Mouse (Mus musculus): Measurements from ENCODE around the gene Abr. TPM values are rescaled to one million over a fixed set of nuclear protein-coding genes. Genes with fewer than 3 reads are reported as not detected.
A peak's percentile ranks its signal among the peaks of the same experiment; 100 is the strongest.

Gene Abr
- polyA plus RNA-seq, 1 experiment from 2014 or later, result 23.9 TPM

DNA sequence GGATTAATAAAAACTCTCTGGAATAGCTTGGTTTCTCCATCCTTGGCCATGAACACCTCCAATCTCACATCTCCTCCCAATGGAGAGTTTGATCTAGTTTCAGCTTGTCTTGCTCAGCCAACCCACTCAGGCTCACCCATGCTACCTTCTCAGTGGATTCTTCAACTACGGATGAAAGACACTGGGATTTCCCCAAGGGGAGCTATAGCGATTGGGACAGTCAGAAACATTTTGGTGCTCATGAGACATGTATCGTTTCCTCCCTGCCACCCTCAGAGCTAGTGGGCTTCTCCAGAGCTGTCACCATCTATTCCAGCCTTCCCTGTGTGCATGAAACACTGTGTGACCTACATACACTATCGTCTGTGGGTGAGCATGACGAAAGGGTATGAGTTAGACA is 160.4 kb downstream of the Abr start:
- no peak for DNase-seq (ENCODE audit: low spot score)

DNA sequence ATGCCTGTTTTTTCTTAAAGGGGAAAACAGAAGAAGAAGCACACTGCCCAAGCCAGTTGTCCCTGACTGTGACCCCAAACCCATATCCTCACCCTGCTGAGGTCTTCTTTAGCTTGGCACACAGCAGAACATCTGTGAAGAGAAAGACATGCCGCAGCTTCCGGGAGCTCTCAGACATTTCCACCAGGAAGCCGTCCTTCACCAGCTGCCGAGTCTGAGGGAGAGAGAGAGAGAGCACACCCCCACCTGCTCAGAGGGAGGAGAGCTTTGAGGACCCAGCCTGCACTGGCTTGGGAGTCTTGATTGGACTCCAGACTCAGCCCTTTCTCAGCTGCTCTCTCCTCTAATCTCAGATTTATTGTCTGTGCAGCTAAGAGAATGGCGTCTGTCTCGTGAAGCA is 160.9 kb downstream of the Abr start:
- DNase-seq (ENCODE audit: low spot score), result peak; percentile 57

- no peak for DNase-seq (ENCODE audit: low spot score)
Measured at GRCm38 (mm10) chr11:76459489-76459888, 162.6 kb downstream of the Abr start.

- DNase-seq (ENCODE audit: low spot score), result no peak
Measured at GRCm38 (mm10) chr11:76458730-76459129, 163.4 kb downstream of the Abr start.

GRCm38 (mm10) chr11:76456897-76457296 is 165.2 kb downstream of the Abr start:
- peak; percentile 64 for DNase-seq (ENCODE audit: low spot score)

DNA sequence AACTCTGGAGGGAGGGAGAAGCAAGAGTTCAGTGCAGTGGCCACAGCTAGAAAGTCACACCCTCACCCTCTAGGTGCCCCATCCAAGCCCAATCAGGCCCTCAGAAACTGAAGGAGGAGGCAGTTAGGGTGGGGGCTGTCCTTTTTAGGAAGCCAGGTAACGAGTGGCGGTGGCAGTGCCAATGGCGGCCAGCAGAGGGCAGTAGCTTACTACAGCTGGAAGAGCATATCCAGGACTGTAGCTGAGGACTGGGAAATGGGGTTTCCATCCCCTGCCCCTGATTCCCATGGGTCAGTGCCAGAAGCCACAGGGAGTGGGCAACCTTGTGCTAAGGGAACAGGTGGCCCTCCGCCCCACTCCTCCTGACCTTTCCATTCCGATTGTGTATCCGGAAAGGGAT is 165.9 kb downstream of the Abr start:
- DNase-seq (ENCODE audit: low spot score), result peak; percentile 85

GRCm38 (mm10) chr11:76454492-76454891 is 167.6 kb downstream of the Abr start:
- peak; percentile 73 for DNase-seq (ENCODE audit: low spot score)

DNA sequence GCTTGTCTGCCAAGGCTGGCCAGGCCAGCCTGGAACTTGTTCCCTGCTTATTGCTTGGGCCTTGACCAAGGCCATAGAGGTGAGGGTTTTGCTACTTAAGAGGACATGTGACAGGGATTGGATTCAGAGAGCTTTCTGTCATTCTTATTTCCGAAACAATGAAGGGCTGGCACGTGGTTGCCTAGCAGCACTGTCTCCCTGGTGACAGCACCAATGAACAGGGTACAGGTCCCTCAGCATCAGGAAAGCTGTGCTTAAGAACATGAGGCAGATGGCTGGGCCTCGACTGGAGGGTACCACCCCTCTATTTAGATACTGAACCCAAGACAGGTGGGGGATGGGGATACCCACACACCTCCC is 171.9 kb downstream of the Abr start:
- no peak for DNase-seq (ENCODE audit: low spot score)

DNA sequence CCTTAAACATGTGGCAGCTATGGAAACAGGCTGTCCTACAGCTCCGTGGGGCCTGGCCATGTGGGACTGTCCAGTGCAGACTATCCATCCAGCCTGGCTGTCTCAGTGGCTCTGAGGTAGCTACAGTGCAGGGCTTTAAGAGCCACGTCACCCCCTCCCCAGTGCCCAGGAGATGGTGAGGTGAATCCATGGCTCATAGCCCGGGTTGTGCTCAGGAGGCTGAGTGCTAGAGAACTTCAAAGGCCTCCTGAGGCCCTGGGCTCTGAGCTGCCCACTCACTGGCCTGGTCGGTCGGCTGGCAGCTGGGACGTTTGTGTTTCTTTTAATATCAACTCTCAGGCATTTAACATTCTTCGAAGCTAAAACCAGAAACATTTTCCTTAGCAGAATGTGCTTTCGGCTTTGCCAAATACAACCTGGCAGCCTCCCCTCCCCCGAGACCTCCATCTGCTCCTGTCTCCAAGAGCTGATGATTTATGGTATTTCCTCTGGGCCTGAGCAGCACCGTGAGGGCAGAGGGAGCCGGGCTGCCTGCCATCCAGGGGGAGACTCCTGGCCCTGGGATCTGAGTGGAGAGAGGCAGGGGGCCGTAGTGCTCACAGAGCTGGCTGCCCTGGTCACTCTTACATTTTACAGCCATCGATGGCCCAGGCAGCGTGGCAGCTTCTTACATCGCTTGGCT is 172.5 kb downstream of the Abr start:
- no peak for DNase-seq (ENCODE audit: low spot score)

DNA sequence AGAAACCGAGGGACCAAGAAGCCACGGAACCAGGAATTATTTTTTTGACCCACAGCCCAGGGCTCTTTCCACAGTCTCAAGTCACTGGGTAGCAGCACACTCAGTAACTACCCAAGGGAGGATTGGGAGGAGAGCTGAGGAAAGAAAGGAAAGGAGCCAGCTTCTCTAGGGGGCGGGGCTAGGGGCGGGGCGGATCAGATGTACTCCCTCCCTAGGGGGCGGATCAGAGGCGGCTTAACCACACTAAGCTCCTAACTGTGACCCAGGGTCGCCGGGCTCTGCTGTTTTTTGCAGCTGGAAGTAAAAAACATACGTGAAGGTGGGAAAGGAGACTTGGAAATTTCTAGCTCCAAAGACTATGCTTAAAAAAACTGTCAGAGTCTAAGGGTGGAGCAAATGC is 175.9 kb downstream of the Abr start:
- DNase-seq (ENCODE audit: low spot score), result peak; percentile 42

GRCm38 (mm10) chr11:76445459-76445858 is 176.7 kb downstream of the Abr start:
- DNase-seq (ENCODE audit: low spot score), result no peak

- DNase-seq (ENCODE audit: low spot score), result no peak
Measured at GRCm38 (mm10) chr11:76439666-76440065, 182.4 kb downstream of the Abr start.

GRCm38 (mm10) chr11:76436864-76437437 is 185.2 kb downstream of the Abr start:
- DNase-seq (ENCODE audit: low spot score), result no peak

DNA sequence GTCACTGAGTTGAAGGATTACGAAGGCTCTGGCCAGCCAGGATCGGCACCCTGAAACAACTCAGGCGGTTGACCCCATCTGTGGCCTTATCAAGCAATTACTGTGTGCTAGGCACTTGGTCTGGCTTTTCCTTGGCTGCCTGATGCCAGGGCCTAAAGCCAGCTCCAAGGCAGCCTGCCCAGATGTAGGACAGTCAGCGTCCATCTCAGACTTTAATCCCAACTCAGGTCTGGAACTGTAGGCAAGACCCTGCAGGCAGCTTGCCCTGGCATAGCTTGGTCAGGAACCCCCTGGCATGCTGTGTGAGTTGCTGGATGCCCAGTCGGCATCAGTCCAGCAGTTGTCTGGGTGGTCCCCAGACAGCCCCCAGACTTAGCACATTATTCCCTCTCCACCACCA is 186.1 kb downstream of the Abr start:
- no peak for DNase-seq (ENCODE audit: low spot score)

- DNase-seq (ENCODE audit: low spot score), result no peak
Measured at GRCm38 (mm10) chr11:76429966-76430631, 192.0 kb downstream of the Abr start.

GRCm38 (mm10) chr11:76429556-76429955 is 192.6 kb downstream of the Abr start:
- no peak for DNase-seq (ENCODE audit: low spot score)

DNA sequence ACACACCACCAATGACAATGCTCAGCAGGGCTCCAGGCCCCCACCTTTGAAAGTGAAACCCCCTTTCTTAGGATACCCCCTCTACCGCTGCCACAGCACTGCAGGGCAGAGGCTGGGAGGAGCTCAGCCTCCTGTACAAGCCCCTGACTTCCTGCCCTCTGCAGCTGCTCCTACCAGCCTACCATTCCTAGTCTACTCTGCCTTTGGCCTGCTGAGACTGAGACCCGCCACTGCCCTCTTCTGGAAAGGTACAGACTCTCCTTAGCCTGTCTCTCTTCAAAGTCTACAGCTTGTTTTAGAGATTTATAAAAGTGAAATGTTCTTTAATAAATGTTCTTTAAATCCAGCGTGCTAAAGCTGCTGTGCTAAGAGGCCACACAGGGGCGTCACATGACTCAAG is 193.1 kb downstream of the Abr start:
- DNase-seq (ENCODE audit: low spot score), result peak; percentile 87

DNA sequence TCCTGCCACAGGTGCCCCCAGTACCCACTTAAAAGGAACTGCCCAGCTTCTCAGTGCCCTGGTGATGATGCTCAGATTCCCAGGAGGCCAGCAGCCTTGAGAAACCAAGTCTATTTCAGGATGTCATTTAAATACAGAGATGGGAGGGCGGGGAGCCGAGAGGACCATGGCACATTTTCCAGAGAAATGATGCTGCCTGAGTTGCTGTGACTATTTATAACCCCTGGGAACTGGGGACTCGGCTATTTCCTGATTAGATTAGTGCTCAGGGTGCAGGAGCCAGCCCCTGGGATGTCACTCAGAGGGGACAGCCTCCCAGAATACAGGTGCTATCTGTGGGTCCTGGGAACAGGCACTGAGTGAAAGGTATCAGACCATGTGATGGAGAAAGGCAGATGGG is 194.3 kb downstream of the Abr start:
- no peak for DNase-seq (ENCODE audit: low spot score)

DNA sequence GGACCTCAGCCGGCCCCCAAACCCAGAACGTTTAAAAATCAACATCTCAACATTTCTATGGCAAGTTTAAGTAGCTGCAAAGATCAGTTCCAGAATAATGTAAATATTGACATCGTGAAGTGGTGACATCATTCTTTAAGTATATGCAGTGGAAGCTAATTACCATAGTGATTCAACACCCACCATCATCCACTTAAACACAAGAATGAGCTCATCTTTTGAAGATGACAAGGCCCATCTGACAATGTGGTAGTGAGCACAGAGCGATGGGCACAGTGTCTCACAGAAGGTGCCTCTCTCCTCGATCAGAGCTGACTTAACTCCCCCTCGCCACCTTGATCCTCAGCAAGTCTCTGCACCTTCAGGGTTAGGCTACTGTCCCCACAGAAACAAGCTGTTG is 196.4 kb downstream of the Abr start:
- DNase-seq (ENCODE audit: low spot score), result no peak

DNA sequence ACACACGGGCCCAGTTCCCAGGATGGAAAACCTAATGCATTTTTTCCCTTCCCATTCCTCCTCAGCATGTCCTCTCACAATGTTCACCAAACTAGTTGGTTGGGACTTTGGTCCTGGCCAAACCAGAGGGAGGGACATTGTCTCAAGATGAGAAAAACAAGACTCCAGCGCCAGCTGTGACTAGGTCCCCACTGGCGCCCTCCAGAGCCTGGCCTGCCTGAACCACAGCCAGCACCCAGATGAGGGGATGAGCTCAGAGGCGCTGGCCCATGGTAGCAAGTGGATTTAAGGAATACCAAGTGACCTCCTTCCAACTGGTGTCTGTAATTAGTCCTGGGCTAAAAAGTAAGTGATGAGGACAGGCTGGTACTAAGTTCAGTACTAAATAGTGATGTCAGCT is 201.2 kb downstream of the Abr start:
- no peak for DNase-seq (ENCODE audit: low spot score)

DNA sequence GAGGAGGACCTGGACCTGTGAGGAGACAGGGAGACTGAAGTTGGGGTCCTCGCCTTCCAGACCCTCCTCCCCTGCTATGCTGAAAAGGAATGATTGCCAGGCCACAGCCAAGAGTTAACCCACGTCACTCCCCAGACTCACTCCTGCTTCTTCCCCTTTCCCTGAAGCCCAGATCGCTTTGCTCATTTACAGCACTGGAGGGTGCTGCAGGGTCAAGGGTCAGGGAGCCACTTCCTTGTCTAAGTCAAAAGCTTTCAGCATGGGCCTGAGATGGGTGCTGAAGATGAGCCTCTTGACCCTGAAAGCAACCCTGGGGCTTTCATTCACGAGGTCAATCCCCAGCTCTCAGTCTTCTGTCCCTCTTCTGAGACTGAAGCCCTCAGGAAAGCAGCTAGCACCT is 202.9 kb downstream of the Abr start:
- no peak for DNase-seq (ENCODE audit: low spot score)

DNA sequence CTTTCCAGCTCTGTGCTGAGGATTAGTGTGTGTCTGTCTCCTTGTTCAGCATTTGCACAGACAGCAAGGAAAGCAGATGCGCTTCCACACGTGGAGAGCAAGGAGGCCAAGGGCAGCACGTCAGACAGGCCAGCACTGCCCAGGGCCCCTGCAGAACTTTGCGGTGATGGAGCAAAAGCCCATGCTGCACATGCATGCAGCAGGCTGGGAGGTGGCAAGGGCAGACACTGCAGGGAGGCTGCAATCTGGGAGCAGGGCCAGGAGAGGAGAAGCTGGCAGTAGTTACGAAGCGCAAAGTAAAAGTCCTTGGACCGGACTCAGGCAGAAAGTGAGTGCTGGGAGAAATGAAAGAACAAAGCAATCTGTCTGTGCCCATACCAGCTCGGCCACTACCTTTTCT is 203.7 kb downstream of the Abr start:
- no peak for DNase-seq (ENCODE audit: low spot score)

DNA sequence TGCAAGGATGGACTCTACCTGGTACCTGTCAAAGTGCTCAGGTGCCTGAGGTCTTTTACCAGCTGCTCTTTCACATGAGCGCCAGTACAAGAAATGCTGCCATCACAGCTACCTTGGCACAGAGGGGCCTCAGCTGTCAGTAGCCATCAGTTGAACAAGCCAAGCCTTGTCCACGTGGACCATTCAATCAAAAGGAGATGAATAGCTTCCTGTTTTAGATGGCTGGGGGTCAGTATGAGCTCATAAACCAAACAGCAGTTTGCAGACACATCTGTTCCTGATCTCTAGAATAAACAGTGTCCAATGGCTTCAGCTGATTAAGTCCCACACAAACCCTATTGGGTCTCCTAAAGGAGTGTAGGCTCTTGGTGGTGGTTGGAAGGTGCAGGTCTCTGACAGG is 206.1 kb downstream of the Abr start:
- DNase-seq (ENCODE audit: low spot score), result no peak
